Mouse (Mus musculus): Measurements from ENCODE around the gene Zfp580.

DNA sequence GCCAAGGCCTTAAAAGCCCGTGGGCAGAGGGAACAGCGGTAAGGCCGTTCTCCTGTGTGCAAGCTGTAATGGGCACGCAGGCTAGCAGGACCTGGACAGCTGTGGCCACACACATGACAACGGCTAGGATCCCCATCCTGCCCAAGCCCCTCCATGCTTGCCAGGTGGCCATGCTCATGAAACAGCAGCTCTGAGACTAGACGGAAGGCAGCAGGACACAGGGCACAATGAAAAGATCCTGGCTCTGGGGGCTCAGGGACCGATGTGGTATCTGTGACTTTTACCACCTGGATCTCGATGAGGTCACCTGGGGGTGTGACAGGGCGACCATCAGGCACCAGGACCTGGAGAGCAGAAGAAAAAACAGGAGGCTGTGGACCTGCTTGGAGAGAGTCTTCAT is 15.2 kb upstream of the Zfp580 start:
- no peak for TF ChIP-seq CTCF (IDR thresholded peaks at IDR 0.05; ENCODE audit: borderline replicate concordance, insufficient read depth, low read length)
- TF ChIP-seq POLR2A (IDR thresholded peaks at IDR 0.05; ENCODE audit: low read depth, low read length): no peak
